Mouse (Mus musculus) heart, postnatal 0 days (tissue): ENCODE results near the gene Ak9. TPM values are rescaled to one million over a fixed set of nuclear protein-coding genes. Genes with fewer than 3 reads are reported as not detected.
"Not testable (repeated sequence)": the region's sequence is repeated elsewhere in the genome, so short reads cannot be mapped to it uniquely, and the experiment has no call there.

Source experiments
- ATAC-seq: fragments of 200-750 bp; cut with Nextera tagmentation; 2 replicates; pipeline ENCODE4 v1.8.0; 2017; ENCODE audit warnings: low read depth, moderate number of reproducible peaks, moderate library complexity; ENCODE audit not compliant: insufficient read depth
- DNase-seq: peaks from one replicate; pipeline ENCODE4 v3.0.0-alpha.2; 2016; ENCODE audit warnings: low spot score
- H3K27ac ChIP-seq: fragments of 300-500 bp; sonication (generic); 2 replicates; pipeline ENCODE4 v1.5.1; 2014; ENCODE audit warnings: low read depth, mild to moderate bottlenecking
- H3K27me3 ChIP-seq: fragments of 300-500 bp; sonication (generic); 2 replicates; pipeline ENCODE4 v1.6.1; 2014; ENCODE audit warnings: low read length, mixed read lengths; ENCODE audit not compliant: control insufficient read depth, insufficient read depth
- H3K36me3 ChIP-seq: fragments of 300-500 bp; sonication (generic); replicated peaks from 2 replicates; pipeline ENCODE4 v1.6.1; 2014; ENCODE audit warnings: low read length, mixed read lengths; ENCODE audit not compliant: control insufficient read depth, insufficient read depth
- H3K4me1 ChIP-seq: fragments of 300-500 bp; sonication (generic); 2 replicates; pipeline ENCODE4 v1.6.1; 2014; ENCODE audit warnings: antibody characterized with exemption; ENCODE audit not compliant: control insufficient read depth, insufficient read depth
- H3K4me2 ChIP-seq: fragments of 300-500 bp; sonication (generic); 2 replicates; pipeline ENCODE4 v1.6.1; 2014; ENCODE audit warnings: low read depth, mild to moderate bottlenecking, low read length, moderate library complexity
- H3K4me3 ChIP-seq: fragments of 300-500 bp; sonication (generic); 2 replicates; pipeline ENCODE4 v1.5.1; 2014; ENCODE audit warnings: low read depth, low read length
- H3K9ac ChIP-seq: fragments of 300-500 bp; sonication (generic); replicated peaks from 2 replicates; pipeline ENCODE4 v1.6.1; 2014; ENCODE audit warnings: low read depth, low read length, mixed read lengths
- H3K9me3 ChIP-seq: fragments of 300-500 bp; sonication (generic); replicated peaks from 2 replicates; pipeline ENCODE4 v1.6.1; 2016; ENCODE audit warnings: low read length; ENCODE audit not compliant: control insufficient read depth
- CTCF ChIP-seq: IDR thresholded peaks from 2 replicates; pipeline ENCODE4 v1.5.1; 2016; ENCODE audit warnings: antibody characterized with exemption, control low read depth, low read depth
- EP300 ChIP-seq: IDR thresholded peaks from 2 replicates; pipeline ENCODE4 v1.6.1; 2016; ENCODE audit warnings: antibody characterized with exemption, low read depth
- WGBS: fragments of 180-500 bp; shearing (Covaris S2); extraction: QIAGEN DNeasy Blood & Tissue Kit; methylation state at CpG from one replicate; pipeline ENCODE4 v1.1.7; 2014; 5-methylcytosine and 5-hydroxymethylcytosine counted together
- polyA plus RNA-seq: library from polyadenylated mRNA; unstranded; fragments of >200 nt; fragmentation: Nextera tagmentation; extraction: Ambion mirVana; gene quantifications from 2 replicates; pipeline ENCODE4 v1.2.1, GENCODE M21; 2015
- total RNA-seq: library from RNA; depleted of rRNA; stranded (reverse); fragments of >200 nt; gene quantifications from 2 replicates; pipeline ENCODE4 v1.2.3, GENCODE M21; 2014; ENCODE audit warnings: low replicate concordance

The Ak9 gene
- total and polyA plus RNA-seq, 2 experiments from 2014 or later, result 0.23 to 0.29 TPM

DNA sequence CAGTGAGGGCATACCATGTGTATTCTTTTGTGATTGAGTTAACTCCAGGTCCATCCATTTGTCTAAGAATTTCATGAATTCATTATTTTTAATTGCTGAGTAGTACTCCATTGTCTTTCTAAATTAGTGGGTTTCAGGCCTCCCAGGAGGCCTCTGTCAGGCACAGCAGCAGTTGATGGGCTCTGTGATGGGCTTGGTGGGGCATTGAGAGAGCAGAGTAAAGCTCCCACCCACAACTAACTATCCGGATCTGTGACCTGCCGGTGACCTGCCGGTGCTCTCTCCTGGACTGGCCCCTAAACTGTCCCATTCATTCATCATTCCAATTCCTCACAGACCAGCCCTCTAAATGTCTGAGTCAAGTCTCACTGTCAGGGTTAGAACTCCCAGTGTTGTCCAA is 97.3 kb downstream of the Ak9 start:
- no peak for TF ChIP-seq EP300
- no peak for TF ChIP-seq CTCF
- no peak overlapping the region for H3K9ac ChIP-seq
- H3K9me3 ChIP-seq, result no peaks in the 10 kb centered on the region
- no peaks in the 10 kb centered on the region for H3K4me1 ChIP-seq
- no peak for DNase-seq
- no peak overlapping the region for H3K27ac ChIP-seq
- ATAC-seq, result no peak
- no peaks in the 10 kb centered on the region for H3K36me3 ChIP-seq
- H3K4me2 ChIP-seq, result no peak overlapping the region
- 93% methylated on average over 3 of the region's 3 CpGs for WGBS
- H3K4me3 ChIP-seq, result no peak overlapping the region
- no peaks in the 10 kb centered on the region for H3K27me3 ChIP-seq

DNA sequence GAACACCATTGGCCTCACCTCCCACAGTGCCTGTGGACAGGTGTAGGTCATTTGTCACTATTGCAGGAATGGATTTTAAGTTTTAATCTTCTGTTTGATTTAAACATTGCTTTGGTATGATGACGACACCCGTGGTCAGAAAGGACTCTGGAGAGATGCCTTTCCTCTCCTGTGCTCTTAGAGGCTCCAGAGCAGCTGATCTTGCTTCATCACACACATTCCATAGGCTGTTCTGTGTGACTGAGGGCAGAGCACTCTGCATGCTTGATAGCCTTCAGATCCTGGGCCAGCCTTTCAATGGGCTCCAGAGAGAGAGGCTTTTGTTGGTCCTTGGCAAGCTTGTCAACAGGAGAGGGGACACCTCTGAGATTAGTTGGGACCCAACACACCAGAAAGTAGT is 99.6 kb downstream of the Ak9 start:
- Histone ChIP-seq H3K27ac (no peak overlapping the region), H3K9ac (no peak overlapping the region), H3K27me3 (no peaks in the 10 kb centered on the region), H3K4me3 (no peak overlapping the region), H3K9me3 (no peaks in the 10 kb centered on the region), H3K4me2 (no peak overlapping the region), H3K4me1 (no peaks in the 10 kb centered on the region), H3K36me3 (no peaks in the 10 kb centered on the region)
- ATAC-seq, result no peak
- 23% methylated on average over 2 of the region's 2 CpGs for WGBS
- TF ChIP-seq EP300 (no peak), CTCF (no peak)
- DNase-seq, result no peak

DNA sequence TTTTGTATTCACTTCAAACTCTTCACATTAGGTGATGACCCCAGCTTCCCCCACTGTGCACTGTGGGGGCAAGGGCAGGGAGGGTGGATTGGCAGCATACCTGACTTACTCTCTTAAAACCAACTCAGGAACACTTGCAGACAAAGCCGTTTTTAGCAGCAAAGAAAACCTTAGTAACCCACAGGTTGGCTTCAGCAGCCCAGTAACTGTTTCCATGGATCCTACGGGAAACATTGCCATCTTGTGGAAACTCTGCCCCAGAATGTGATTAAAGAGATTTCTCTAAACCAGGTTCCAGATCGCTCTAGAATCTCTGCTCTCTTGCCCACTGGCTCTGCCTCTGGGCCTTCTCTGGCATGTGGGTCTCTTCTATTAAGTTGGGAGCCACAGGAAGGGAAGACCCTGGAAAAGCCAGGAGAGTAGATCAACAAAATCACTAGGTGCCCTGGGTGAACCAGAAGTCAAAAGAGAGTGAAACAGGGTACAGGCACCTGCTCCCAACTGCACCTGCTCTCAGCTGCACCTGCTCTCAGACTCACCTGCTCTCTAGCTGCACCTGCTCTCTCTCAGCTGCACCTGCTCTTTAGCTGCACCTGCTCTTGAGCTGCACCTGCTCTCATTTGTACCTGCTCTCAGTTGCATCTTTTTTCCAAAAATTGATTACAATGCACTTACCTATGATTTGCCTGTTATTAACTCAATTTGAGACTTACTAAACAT is 100.3 kb downstream of the Ak9 start:
- H3K27ac ChIP-seq, result no peak overlapping the region
- H3K9ac ChIP-seq, result no peak overlapping the region
- H3K27me3 ChIP-seq, result no peaks in the 10 kb centered on the region
- no peaks in the 10 kb centered on the region for H3K9me3 ChIP-seq
- H3K4me2 ChIP-seq, result no peak overlapping the region
- WGBS, result 27% methylated on average over 3 of the region's 3 CpGs
- H3K4me3 ChIP-seq, result no peak overlapping the region
- no peaks in the 10 kb centered on the region for H3K36me3 ChIP-seq
- no peaks in the 10 kb centered on the region for H3K4me1 ChIP-seq
- TF ChIP-seq CTCF (peak; percentile 51), EP300 (no peak)
- ATAC-seq (no peak), DNase-seq (no peak)

DNA sequence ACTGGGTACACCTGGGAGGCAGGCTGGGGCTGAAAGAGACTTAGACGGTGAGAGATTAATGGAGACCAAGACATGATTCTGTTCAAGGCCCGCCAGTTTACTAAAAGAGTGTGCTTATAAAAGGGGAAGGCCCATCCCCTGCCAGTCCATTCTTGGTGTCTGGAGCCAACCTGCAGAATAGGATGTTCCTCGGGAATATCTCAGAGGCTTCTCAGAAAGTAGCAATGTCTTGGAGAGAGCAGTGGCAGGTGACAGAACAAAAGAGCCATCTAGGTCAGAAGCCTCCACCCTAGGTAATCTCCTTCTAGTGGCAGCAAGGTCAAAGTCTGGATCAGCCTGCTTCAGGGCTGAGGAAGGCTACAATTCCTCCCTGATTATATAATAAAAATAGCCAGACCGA is 106.4 kb downstream of the Ak9 start:
- not testable (repeated sequence) for H3K4me1 ChIP-seq, H3K27me3 ChIP-seq, H3K4me3 ChIP-seq, H3K27ac ChIP-seq, H3K36me3 ChIP-seq, ATAC-seq, H3K9me3 ChIP-seq, H3K4me2 ChIP-seq, DNase-seq, H3K9ac ChIP-seq
- WGBS, result 91% methylated on average over 4 of the region's 4 CpGs

DNA sequence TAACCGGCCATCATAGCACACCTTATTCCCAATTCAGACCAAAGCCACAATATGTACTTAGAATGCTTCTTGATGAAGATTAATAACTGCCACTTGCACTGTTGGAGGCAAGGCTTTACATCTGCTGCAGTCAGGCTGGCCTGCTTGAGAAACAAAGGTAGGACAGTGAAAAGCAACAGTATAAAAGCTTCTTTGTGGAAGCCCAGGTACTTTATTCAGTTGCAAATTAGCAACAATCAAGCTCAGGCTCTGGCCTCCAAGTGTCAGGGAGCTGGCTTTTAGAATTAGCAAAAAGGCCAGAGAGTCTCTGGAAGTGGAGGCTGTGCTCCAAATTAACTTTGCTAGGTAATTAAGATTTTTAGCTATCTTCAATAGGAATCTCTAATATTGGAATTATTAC is 107.0 kb downstream of the Ak9 start:
- WGBS, result 100% methylated on average over 1 of the region's 1 CpGs
- DNase-seq, H3K4me3 ChIP-seq, H3K4me2 ChIP-seq, H3K36me3 ChIP-seq, H3K27ac ChIP-seq, H3K4me1 ChIP-seq, ATAC-seq, H3K27me3 ChIP-seq, H3K9ac ChIP-seq: not testable (repeated sequence)
- peaks cover 16% of the 10 kb centered on the region; the same call in 1 of the 2 replicates for H3K9me3 ChIP-seq

DNA sequence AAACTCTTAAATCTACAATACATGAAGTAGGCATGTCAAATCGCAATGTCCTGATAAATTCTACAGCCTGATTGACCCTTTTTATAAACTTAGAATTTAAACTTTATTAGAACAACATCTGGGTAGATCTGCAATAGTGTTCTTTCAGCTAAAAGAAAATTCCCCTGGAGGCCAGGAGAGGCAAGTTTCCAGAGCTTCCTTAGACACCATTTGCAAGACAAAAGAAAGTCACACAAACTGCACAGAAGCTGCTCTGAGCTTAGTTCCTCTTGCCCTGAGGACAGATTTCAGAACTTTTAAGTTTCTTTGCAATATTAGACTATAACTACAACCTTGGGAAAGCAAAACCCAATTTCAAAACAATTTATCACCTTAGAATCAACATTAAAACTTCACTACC is 109.7 kb downstream of the Ak9 start:
- 64% methylated on average over 1 of the region's 1 CpGs for WGBS
- H3K9me3 ChIP-seq, result peaks cover 23% of the 10 kb centered on the region; the same call in 1 of the 2 replicates
- not testable (repeated sequence) for ATAC-seq

DNA sequence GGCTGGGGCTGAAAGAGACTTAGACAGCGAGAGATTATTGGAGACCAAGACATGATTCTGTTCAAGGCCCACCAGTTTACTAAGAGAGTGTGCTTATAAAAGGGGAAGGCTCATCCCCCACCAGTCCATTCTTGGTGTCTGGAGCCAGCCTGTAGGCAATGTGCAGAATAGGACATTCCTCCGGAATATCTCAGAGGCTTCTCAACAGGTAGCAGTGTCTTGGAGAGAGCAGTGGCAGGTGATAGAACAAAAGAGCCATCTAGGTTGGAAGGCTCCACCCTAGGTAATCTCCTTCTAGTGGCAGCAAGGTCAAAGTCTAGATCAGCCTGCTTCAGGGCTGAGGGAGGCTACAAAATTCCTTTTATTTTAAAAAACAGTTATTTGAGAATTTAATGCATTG is 111.6 kb downstream of the Ak9 start:
- H3K36me3 ChIP-seq, H3K4me2 ChIP-seq, H3K27ac ChIP-seq, ATAC-seq, H3K9ac ChIP-seq, H3K4me3 ChIP-seq, H3K4me1 ChIP-seq, H3K27me3 ChIP-seq, DNase-seq: not testable (repeated sequence)
- WGBS, result 78% methylated on average over 2 of the region's 2 CpGs
- H3K9me3 ChIP-seq, result peaks cover 16% of the 10 kb centered on the region; the same call in 1 of the 2 replicates

More for the DNA sequence above, 109.7 kb downstream of the Ak9 start:
- DNase-seq, H3K27ac ChIP-seq, H3K4me3 ChIP-seq, H3K9ac ChIP-seq, H3K4me2 ChIP-seq, H3K4me1 ChIP-seq, H3K27me3 ChIP-seq, H3K36me3 ChIP-seq: not testable (repeated sequence)
